Mouse (Mus musculus) E14TG2a.4 (cell line): ENCODE measurements around the gene Ttc7.

ENCODE experiments used
- CTCF ChIP-seq: conservative IDR thresholded peaks from 2 replicates; pipeline ENCODE4 v1.5.1; 2014; ENCODE audit warnings: low read length
- NANOG ChIP-seq: IDR thresholded peaks from 2 replicates; pipeline ENCODE4 v1.6.1; 2014; ENCODE audit warnings: borderline replicate concordance, low read length, mixed read lengths
- POU5F1 ChIP-seq: IDR thresholded peaks from 2 replicates; pipeline ENCODE4 v1.6.1; 2014; ENCODE audit warnings: low read length, borderline replicate concordance

DNA sequence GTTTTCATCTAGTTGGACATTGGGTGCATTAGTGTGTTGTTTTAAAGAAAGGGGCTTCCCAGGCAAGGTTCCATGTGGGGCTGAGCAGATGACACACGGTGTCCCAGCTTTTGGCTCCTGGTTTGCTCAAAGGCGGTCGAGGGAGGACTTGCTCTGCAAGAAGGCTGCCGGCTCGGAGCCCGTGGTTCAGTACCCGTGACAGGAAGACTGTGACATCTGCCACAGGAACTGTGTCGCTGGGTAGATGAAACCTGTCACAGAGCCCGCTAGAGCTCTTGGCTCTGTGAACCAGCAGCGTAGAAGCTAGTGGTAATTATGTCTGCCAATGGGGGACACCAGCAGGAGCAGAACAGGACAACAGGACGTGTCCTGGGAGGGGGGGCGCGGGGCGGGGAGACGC lies 42.8 kb downstream of the Ttc7 start:
- no peak for TF ChIP-seq CTCF
- no peak for TF ChIP-seq POU5F1
- TF ChIP-seq NANOG: no peak
